Comparison of ENCODE assay signal across 11 mouse cellular contexts in genomic region chr6:124719354-124719978, GRCm38 (mm10). TPM values are rescaled to one million over a fixed set of nuclear protein-coding genes. Genes with fewer than 3 reads are reported as not detected.
DNase-seq lines count a peak whose midpoint lies in the region; ATAC-seq and TF ChIP-seq lines count a peak whose summit lies in the region.
"Had no signal": no experiment of that assay in that cellular context is flagged by ENCODE, and none has a peak within 500 bp of the region (broad histone marks: within the 10 kb centered on the region; RNA-seq: fewer than 3 reads in every experiment).

No protein-coding gene starts in this region.

- no peaks in the 10 kb centered on the region for H3K9me3 ChIP-seq in heart, embryonic 13.5 days
- no peaks in the 10 kb centered on the region for H3K9me3 ChIP-seq in limb, embryonic 13.5 days

- H3K4me3 ChIP-seq in heart, embryonic 13.5 days = no peak overlapping the region
- H3K4me3 ChIP-seq in thymus, adult 2 months (ENCODE audit: control insufficient read depth, insufficient read depth, low read length) = no peak overlapping the region; the same call in 1 of the 2 replicates
- H3K4me3 ChIP-seq in limb, embryonic 13.5 days = peak overlapping the region; percentile 28; the same call in 1 of the 2 replicates

- peaks cover 12% of the 10 kb centered on the region; the same call in 1 of the 2 replicates for H3K4me1 ChIP-seq in heart, embryonic 13.5 days
- peaks cover 41% of the 10 kb centered on the region for H3K4me1 ChIP-seq in thymus, adult 2 months (replicated peaks; ENCODE audit: control insufficient read depth, insufficient read depth, low read length)
- no peaks in the 10 kb centered on the region for H3K4me1 ChIP-seq in limb, embryonic 13.5 days

- H3K27me3 ChIP-seq in heart, embryonic 13.5 days (replicated peaks) = no peaks in the 10 kb centered on the region
- no peaks in the 10 kb centered on the region for H3K27me3 ChIP-seq in thymus, adult 2 months (ENCODE audit: control insufficient read depth, insufficient read depth, low read length)
- no peaks in the 10 kb centered on the region for H3K27me3 ChIP-seq in limb, embryonic 13.5 days

- intact Hi-C loops in left cerebral cortex, postnatal 4 days (cut with DNase I) = no loop called here

- ATAC-seq in heart, embryonic 13.5 days (ENCODE audit: extremely low read depth, insufficient number of reproducible peaks, low FRiP score, low TSS enrichment) = no peak
- no peak for ATAC-seq in limb, embryonic 13.5 days (ENCODE audit: low FRiP score, low read depth)

- WGBS in heart, embryonic 13.5 days = 50% methylated on average over 7 of the region's 7 CpGs
- 91% methylated on average over 7 of the region's 7 CpGs for WGBS in thymus, adult 2 months
- WGBS in limb, embryonic 13.5 days = 61% methylated on average over 7 of the region's 7 CpGs

- peak overlapping the region; percentile 11; the same call in 1 of the 2 replicates for H3K4me2 ChIP-seq in heart, embryonic 13.5 days
- peak overlapping the region; percentile 36 for H3K4me2 ChIP-seq in limb, embryonic 13.5 days (replicated peaks)

- TF ChIP-seq POLR2A in thymus, adult 2 months (IDR thresholded peaks at IDR 0.05; ENCODE audit: control insufficient read depth, extremely low read depth, insufficient read depth, low read length, poor library complexity) = no peak

- H3K27ac ChIP-seq in heart, embryonic 13.5 days (replicated peaks) = no peak overlapping the region
- no peak overlapping the region for H3K27ac ChIP-seq in thymus, adult 2 months (ENCODE audit: control insufficient read depth, insufficient read depth, low read length)
- H3K27ac ChIP-seq in limb, embryonic 13.5 days = no peak overlapping the region

- DNase-seq in heart, postnatal 4 days = no peak
- DNase-seq in thymus, postnatal 4 days = peak; percentile 47
- DNase-seq in thymus, adult 2 months = no peak
- no peak for DNase-seq in left cerebral cortex, postnatal 4 days
- DNase-seq in gastrocnemius, postnatal 10 days = no peak
- DNase-seq in gastrocnemius, postnatal 4 days (ENCODE audit: low spot score in 2 of 2) = no peak
- DNase-seq: adrenal gland, adult 8-10 months had no signal

- peak overlapping the region; percentile 37; the same call in 1 of the 2 replicates for H3K9ac ChIP-seq in heart, embryonic 13.5 days
- H3K9ac ChIP-seq in limb, embryonic 13.5 days = peak overlapping the region; percentile 61

- TF ChIP-seq CTCF in thymus, adult 2 months (IDR thresholded peaks at IDR 0.05; ENCODE audit: borderline replicate concordance, control insufficient read depth, extremely low read depth, insufficient read depth, low read length, poor library complexity) = no peak

- peaks cover 35% of the 10 kb centered on the region for H3K36me3 ChIP-seq in heart, embryonic 13.5 days
- peaks cover 20% of the 10 kb centered on the region for H3K36me3 ChIP-seq in thymus, adult 2 months (ENCODE audit: control insufficient read depth, insufficient read depth, low read length)
- peaks cover 36% of the 10 kb centered on the region for H3K36me3 ChIP-seq in limb, embryonic 13.5 days

RNA-seq across cellular contexts. Expression of gene Phb2, which starts 7.3 kb away (rescaled TPM):
- polyA plus RNA-seq in heart, embryonic 13.5 days (2015; fragmentation: Nextera tagmentation; extraction: Ambion mirVana) = 293 and 326 TPM in 2 replicates
- total RNA-seq in heart, postnatal 4 days (2021) = 100 to 1,000 TPM; 398 to 399 TPM
- 150 and 171 TPM in 2 replicates for polyA plus RNA-seq in thymus, adult 2 months (2012; rRNA removed)
- 324 and 325 TPM in 2 replicates for polyA plus RNA-seq in limb, embryonic 13.5 days (2015; fragmentation: Nextera tagmentation; extraction: Ambion mirVana)
- total RNA-seq in left cerebral cortex, postnatal 4 days (2021) = 100 to 1,000 TPM; 169 to 170 TPM
- total RNA-seq in gastrocnemius, postnatal 10 days (2021) = 100 to 1,000 TPM; 205 to 206 TPM
- 100 to 1,000 TPM; 234 to 238 TPM for total RNA-seq in gastrocnemius, postnatal 4 days (2021)

RNA-seq across cellular contexts. Expression of gene Emg1, which starts 7.5 kb away (rescaled TPM):
- 113 and 130 TPM in 2 replicates for polyA plus RNA-seq in heart, embryonic 13.5 days (2015; fragmentation: Nextera tagmentation; extraction: Ambion mirVana)
- 10 to 100 TPM; 72.9 to 73.6 TPM for total RNA-seq in heart, postnatal 4 days (2021)
- polyA plus RNA-seq in thymus, adult 2 months (2012; rRNA removed) = 203 and 210 TPM in 2 replicates
- polyA plus RNA-seq in limb, embryonic 13.5 days (2015; fragmentation: Nextera tagmentation; extraction: Ambion mirVana) = 190 and 201 TPM in 2 replicates
- 10 to 100 TPM; 56.7 to 56.9 TPM for total RNA-seq in left cerebral cortex, postnatal 4 days (2021)
- 10 to 100 TPM; 61.0 to 62.5 TPM for total RNA-seq in gastrocnemius, postnatal 10 days (2021)
- total RNA-seq in gastrocnemius, postnatal 4 days (2021) = 10 to 100 TPM; 71.0 to 82.6 TPM

RNA-seq across cellular contexts. Expression of gene Ptpn6, which starts 19.0 kb away (rescaled TPM):
- polyA plus RNA-seq in heart, embryonic 13.5 days (2015; fragmentation: Nextera tagmentation; extraction: Ambion mirVana) = 5.3 and 5.6 TPM in 2 replicates
- total RNA-seq in heart, postnatal 4 days (2021) = 1 to 10 TPM; 5.3 to 5.4 TPM
- polyA plus RNA-seq in thymus, adult 2 months (2012; rRNA removed) = 210 and 212 TPM in 2 replicates
- 9.0 and 10.9 TPM in 2 replicates for polyA plus RNA-seq in limb, embryonic 13.5 days (2015; fragmentation: Nextera tagmentation; extraction: Ambion mirVana)
- 1 to 10 TPM; 3.3 to 9.2 TPM for total RNA-seq in left cerebral cortex, postnatal 4 days (2021)
- total RNA-seq in gastrocnemius, postnatal 10 days (2021) = 1 to 10 TPM; 1.8 to 3.8 TPM
- total RNA-seq in gastrocnemius, postnatal 4 days (2021) = 1 to 10 TPM; 4.6 to 6.4 TPM

RNA-seq across cellular contexts. Expression of gene Grcc10, which starts 21.7 kb away (rescaled TPM):
- 364 and 411 TPM in 2 replicates for polyA plus RNA-seq in heart, embryonic 13.5 days (2015; fragmentation: Nextera tagmentation; extraction: Ambion mirVana)
- 100 to 1,000 TPM; 259 to 300 TPM for total RNA-seq in heart, postnatal 4 days (2021)
- polyA plus RNA-seq in thymus, adult 2 months (2012; rRNA removed) = 265 and 352 TPM in 2 replicates
- polyA plus RNA-seq in limb, embryonic 13.5 days (2015; fragmentation: Nextera tagmentation; extraction: Ambion mirVana) = 480 and 513 TPM in 2 replicates
- total RNA-seq in left cerebral cortex, postnatal 4 days (2021) = 100 to 1,000 TPM; 334 to 350 TPM
- total RNA-seq in gastrocnemius, postnatal 10 days (2021) = 100 to 1,000 TPM; 213 to 226 TPM
- 100 to 1,000 TPM; 177 to 209 TPM for total RNA-seq in gastrocnemius, postnatal 4 days (2021)

RNA-seq across cellular contexts. Expression of gene Gm45234, which starts 36.4 kb away (rescaled TPM):
- not detected in 2 replicates for polyA plus RNA-seq in heart, embryonic 13.5 days (2015; fragmentation: Nextera tagmentation; extraction: Ambion mirVana)
- 1 to 10 TPM in 1 of 2 experiments, not detected in 1; 2.1 TPM for total RNA-seq in heart, postnatal 4 days (2021)
- polyA plus RNA-seq in thymus, adult 2 months (2012; rRNA removed) = not detected in 2 replicates
- polyA plus RNA-seq in limb, embryonic 13.5 days (2015; fragmentation: Nextera tagmentation; extraction: Ambion mirVana) = 0.11 TPM in 1 of 2 replicates, not detected in the other
- not detected for total RNA-seq in left cerebral cortex, postnatal 4 days (2021)
- total RNA-seq in gastrocnemius, postnatal 10 days (2021) = not detected
- total RNA-seq in gastrocnemius, postnatal 4 days (2021) = under 1 TPM in 1 of 2 experiments, not detected in 1; 0.83 TPM
- total RNA-seq: adrenal gland, adult 8-10 months; granulocyte monocyte progenitor cell, adult 5-6 weeks; layer of hippocampus, postnatal 10 days had no signal
